Mouse (Mus musculus) macrophage (primary cell): Measurements from ENCODE around the gene Gpr19. TPM values are rescaled to one million over a fixed set of nuclear protein-coding genes. Genes with fewer than 3 reads are reported as not detected.

Source experiments
- H3K27ac ChIP-seq: fragments of 350-480 bp; formaldehyde crosslinking; 2 replicates; pipeline ENCODE4 v1.9.0; 2021
- H3K36me3 ChIP-seq: fragments of 350-480 bp; formaldehyde crosslinking; 2 replicates; pipeline ENCODE4 v1.9.0; 2021; ENCODE audit errors: inconsistent target
- H3K4me3 ChIP-seq: fragments of 350-480 bp; formaldehyde crosslinking; 2 replicates; pipeline ENCODE4 v1.9.0; 2021; ENCODE audit errors: inconsistent target
- H3K79me2 ChIP-seq: fragments of 350-480 bp; formaldehyde crosslinking; 2 replicates; pipeline ENCODE4 v1.9.0; 2021; ENCODE audit errors: inconsistent target
- WGBS: methylation state at CpG from one replicate; pipeline ENCODE4 v1.1.7; 2026; ENCODE audit warnings: inconsistent platforms; ENCODE audit not compliant: missing documents; 5-methylcytosine and 5-hydroxymethylcytosine counted together
- polyA plus RNA-seq: library from polyadenylated mRNA; stranded (reverse); fragments of 250-400 nt; gene quantifications from 3 replicates; pipeline ENCODE4 v1.2.4, GENCODE M21; 2018; ENCODE audit warnings: inconsistent platforms

Gpr19 gene
- polyA plus RNA-seq, 1 experiment from 2014 or later: 2.1 TPM

DNA sequence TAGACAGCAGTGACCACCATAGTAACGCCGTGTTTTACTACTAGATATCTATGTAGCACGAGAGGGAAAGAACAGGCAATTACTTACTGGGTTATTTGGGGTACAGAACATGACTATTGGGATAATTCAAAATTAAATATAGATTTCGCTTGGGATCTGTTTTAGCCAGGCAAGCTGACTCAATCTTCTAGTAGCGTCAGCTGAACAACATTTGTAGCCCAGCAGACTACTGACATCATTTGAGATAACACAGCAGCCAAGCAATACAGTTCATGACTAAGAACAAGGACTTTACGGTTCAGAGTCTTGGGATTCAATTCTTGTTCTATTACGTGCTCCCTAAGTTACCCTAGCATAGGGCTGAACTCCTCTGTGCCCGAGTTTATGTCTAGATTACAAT lies 11.9 kb downstream of the Gpr19 start:
- Histone ChIP-seq H3K36me3 (no peaks in the 10 kb centered on the region), H3K79me2 (no peaks in the 10 kb centered on the region), H3K4me3 (no peak overlapping the region), H3K27ac (no peak overlapping the region)
- 94% methylated on average over 8 of the region's 8 CpGs for WGBS

DNA sequence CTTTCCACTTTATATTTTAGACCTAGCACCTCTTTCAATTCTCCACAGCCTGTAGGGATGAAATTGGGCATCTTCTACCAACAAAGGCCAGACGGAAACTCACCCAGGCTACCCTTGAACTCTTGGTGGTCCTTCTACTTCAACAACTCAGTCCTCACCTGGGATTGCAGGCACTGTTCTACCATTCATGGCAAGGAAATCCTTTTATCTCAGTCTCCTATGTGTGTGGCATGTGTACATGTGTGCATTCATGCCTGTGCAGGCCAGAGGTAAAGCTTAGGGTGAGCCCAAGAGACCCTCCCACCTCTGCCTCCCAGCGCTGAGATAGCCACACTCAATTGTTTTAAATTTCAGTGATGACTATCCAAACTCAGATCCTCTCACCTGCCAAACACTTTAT lies 12.9 kb downstream of the Gpr19 start:
- Histone ChIP-seq H3K79me2 (no peaks in the 10 kb centered on the region), H3K27ac (no peak overlapping the region), H3K4me3 (no peak overlapping the region), H3K36me3 (no peaks in the 10 kb centered on the region)
- 98% methylated on average over 2 of the region's 2 CpGs for WGBS

- WGBS: 92% methylated on average over 4 of the region's 4 CpGs
- no peak overlapping the region for H3K27ac ChIP-seq
- no peaks in the 10 kb centered on the region for H3K36me3 ChIP-seq
- no peak overlapping the region for H3K4me3 ChIP-seq
- H3K79me2 ChIP-seq: no peaks in the 10 kb centered on the region
These were observed 14.7 kb downstream of the Gpr19 start for GRCm38 (mm10) chr6:134883661-134884060.

GRCm38 (mm10) chr6:134880046-134880445 lies 18.3 kb downstream of the Gpr19 start:
- WGBS: 97% methylated on average over 2 of the region's 2 CpGs
- Histone ChIP-seq H3K36me3 (no peaks in the 10 kb centered on the region), H3K4me3 (no peak overlapping the region), H3K27ac (no peak overlapping the region), H3K79me2 (no peaks in the 10 kb centered on the region)

DNA sequence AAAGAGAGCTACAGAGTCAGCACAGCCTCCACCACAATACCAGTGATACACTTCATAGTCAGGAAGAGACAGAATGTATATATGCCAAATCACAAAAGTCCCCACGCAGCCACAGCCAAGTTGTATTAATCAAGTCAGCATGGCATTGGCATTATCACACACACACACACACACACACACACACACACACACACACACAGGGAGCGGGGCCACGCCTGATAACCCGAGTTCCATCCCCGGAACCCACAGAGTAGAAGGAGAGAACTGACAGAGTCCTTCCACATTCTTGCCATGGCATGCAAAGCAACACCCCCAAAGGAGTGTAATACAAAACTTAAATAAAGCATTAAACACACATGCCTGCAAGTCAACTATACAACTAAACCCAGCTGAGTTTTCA lies 18.8 kb downstream of the Gpr19 start:
- H3K27ac ChIP-seq: no peak overlapping the region
- WGBS: 88% methylated on average over 5 of the region's 5 CpGs
- H3K79me2 ChIP-seq: no peaks in the 10 kb centered on the region
- H3K36me3 ChIP-seq: no peaks in the 10 kb centered on the region
- H3K4me3 ChIP-seq: no peak overlapping the region

DNA sequence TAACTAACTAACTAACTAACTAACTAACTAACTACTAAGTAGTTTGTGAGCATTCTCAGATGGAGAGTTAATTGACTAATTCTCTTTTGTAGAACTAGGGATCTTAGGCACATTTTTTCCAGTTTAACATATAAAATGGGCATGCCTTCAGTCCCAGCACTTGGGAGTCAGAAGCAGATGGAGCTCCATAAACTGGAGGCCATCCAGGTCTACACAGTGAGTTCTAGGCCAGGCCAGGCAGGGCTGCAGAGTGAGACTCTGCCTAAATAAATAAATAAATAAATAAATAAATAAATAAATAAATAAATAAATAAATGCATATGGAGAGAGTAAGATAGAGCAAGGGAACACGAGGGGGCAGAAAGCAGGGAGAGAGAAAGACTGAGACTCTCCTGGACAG lies 20.5 kb downstream of the Gpr19 start:
- H3K36me3 ChIP-seq: no peaks in the 10 kb centered on the region
- no peak overlapping the region for H3K27ac ChIP-seq
- 80% methylated on average over 1 of the region's 1 CpGs for WGBS
- H3K79me2 ChIP-seq: no peaks in the 10 kb centered on the region
- H3K4me3 ChIP-seq: no peak overlapping the region

DNA sequence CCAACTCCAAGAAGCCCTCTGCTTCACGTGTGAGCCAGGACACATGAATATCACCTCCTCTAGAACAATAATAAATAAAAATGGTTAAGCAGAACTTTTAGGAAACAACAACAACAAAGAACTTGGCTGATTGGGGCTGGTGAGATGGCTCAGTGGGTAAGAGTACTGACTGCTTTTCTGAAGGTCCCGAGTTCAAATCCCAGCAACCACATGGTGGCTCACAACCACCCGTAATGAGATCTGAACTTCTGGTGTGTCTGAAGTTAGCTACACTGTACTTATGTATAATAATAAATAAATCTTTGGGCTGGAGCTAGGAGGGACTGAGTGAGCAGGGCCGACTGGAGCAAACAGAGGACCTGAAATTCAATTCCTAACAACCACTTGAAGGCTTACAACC lies 21.1 kb downstream of the Gpr19 start:
- H3K79me2 ChIP-seq: no peaks in the 10 kb centered on the region
- 98% methylated on average over 4 of the region's 4 CpGs for WGBS
- H3K4me3 ChIP-seq: no peak overlapping the region
- no peak overlapping the region for H3K27ac ChIP-seq
- no peaks in the 10 kb centered on the region for H3K36me3 ChIP-seq

- Histone ChIP-seq H3K4me3 (no peak overlapping the region), H3K79me2 (no peaks in the 10 kb centered on the region), H3K27ac (no peak overlapping the region), H3K36me3 (no peaks in the 10 kb centered on the region)
- WGBS: 84% methylated on average over 6 of the region's 6 CpGs
These were observed 21.6 kb downstream of the Gpr19 start for GRCm38 (mm10) chr6:134876795-134877194.

DNA sequence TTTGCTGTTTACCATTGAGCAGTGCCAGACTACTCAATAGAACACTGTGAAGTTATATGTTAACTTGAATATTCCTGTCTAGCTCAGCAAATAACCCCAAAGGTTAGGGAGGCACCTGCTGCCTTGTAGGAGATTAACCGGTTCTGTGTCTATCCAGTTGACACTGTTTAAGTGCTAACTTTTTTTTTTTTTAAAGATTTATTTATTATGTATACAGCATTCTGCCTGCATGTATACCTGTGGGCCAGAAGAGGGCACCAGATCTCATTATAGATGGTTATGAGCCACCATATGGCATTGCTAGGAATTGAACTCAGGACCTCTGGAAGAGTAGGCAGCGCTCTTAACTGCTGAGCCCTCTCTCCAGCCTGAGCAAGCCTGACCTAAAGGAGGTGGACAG lies 25.4 kb downstream of the Gpr19 start:
- Histone ChIP-seq H3K27ac (no peak overlapping the region), H3K36me3 (no peaks in the 10 kb centered on the region), H3K79me2 (no peaks in the 10 kb centered on the region), H3K4me3 (no peak overlapping the region)
- whole genome bisulfite sequencing: 98% methylated on average over 2 of the region's 2 CpGs

GRCm38 (mm10) chr6:134872236-134872635 lies 26.1 kb downstream of the Gpr19 start:
- no peaks in the 10 kb centered on the region for H3K79me2 ChIP-seq
- no peaks in the 10 kb centered on the region for H3K36me3 ChIP-seq
- H3K4me3 ChIP-seq: no peak overlapping the region
- 100% methylated on average over 2 of the region's 2 CpGs for WGBS
- H3K27ac ChIP-seq: no peak overlapping the region

DNA sequence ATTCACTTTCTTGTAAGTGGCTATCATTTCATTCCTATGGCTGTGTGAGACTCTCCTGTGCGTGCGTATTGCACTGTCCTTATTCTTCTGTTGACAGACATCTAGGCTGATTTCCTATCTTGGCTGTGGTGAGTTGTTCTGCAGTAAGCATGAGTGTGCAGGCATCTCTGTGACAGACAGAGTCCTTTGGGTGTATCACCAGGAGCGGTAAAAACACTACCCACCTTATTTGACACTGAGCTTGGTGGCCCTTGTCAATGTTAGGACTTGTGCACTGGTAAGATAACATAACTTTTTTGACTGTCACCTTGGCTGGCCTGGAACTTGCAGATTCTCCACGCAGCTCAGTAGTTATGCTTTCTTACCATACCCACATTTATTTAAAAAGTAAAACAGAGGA lies 27.5 kb downstream of the Gpr19 start:
- no peak overlapping the region for H3K4me3 ChIP-seq
- no peaks in the 10 kb centered on the region for H3K36me3 ChIP-seq
- no peak overlapping the region for H3K27ac ChIP-seq
- 95% methylated on average over 4 of the region's 4 CpGs for WGBS
- H3K79me2 ChIP-seq: no peaks in the 10 kb centered on the region

- 89% methylated on average over 12 of the region's 12 CpGs for WGBS
- H3K4me3 ChIP-seq: no peak overlapping the region
- no peak overlapping the region for H3K27ac ChIP-seq
- no peaks in the 10 kb centered on the region for H3K79me2 ChIP-seq
- H3K36me3 ChIP-seq: no peaks in the 10 kb centered on the region
These were observed 28.1 kb downstream of the Gpr19 start for GRCm38 (mm10) chr6:134870209-134870742.

- Histone ChIP-seq H3K79me2 (no peaks in the 10 kb centered on the region), H3K36me3 (no peaks in the 10 kb centered on the region), H3K27ac (no peak overlapping the region), H3K4me3 (no peak overlapping the region)
- 91% methylated on average over 3 of the region's 3 CpGs for WGBS
These were observed 31.1 kb downstream of the Gpr19 start for GRCm38 (mm10) chr6:134867325-134867724.

GRCm38 (mm10) chr6:134866113-134866512 lies 32.3 kb downstream of the Gpr19 start:
- H3K4me3 ChIP-seq: no peak overlapping the region
- H3K36me3 ChIP-seq: no peaks in the 10 kb centered on the region
- 92% methylated on average over 7 of the region's 7 CpGs for WGBS
- H3K79me2 ChIP-seq: no peaks in the 10 kb centered on the region
- H3K27ac ChIP-seq: no peak overlapping the region

DNA sequence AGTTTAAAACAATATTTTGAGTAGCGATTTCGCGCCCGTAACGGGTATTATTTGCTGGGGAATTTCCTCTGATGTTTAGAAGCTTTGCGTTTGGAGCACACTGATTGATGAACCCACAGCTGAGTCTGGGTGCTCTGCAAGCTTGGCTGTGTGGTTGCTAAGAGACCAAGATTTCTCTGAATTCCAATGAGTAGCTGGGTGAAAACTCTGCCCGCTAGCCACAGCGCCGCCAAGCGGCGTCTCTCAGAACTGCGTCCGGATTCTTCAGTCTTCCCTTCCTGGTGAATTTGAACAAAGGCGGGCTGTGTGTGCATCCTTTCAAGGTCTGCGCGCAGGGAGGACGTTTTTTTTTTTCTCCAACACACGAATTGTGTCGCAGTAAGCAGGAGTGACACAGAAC lies 35.2 kb downstream of the Gpr19 start:
- Histone ChIP-seq H3K4me3 (no peak overlapping the region), H3K36me3 (no peaks in the 10 kb centered on the region), H3K27ac (no peak overlapping the region), H3K79me2 (no peaks in the 10 kb centered on the region)
- 5% methylated on average over 19 of the region's 19 CpGs for WGBS

DNA sequence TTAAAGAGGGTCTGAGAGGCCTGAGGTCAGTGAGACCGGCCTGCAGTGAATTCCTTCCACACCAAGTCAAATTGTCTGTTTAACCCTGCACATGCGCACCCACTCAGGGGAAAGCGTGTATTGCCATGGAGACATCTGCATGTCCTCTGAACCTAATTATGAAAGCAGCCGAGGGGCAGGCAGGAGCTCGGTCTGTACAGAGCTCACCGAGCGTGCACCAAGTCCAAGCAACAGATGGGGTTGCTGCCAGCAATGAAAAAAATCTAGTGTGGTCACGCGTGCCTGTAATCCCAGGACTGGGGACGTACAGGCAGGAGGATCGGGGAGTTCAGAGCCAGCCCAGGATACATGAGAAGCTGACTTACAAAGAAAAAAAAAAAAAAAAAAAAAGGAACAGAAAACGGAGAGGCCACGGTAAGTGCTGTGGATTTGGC lies 35.7 kb downstream of the Gpr19 start:
- no peak overlapping the region for H3K27ac ChIP-seq
- no peaks in the 10 kb centered on the region for H3K79me2 ChIP-seq
- no peak overlapping the region for H3K4me3 ChIP-seq
- H3K36me3 ChIP-seq: no peaks in the 10 kb centered on the region
- WGBS: 61% methylated on average over 12 of the region's 13 CpGs
